Mouse (Mus musculus) splenic B cell, adult 2 months (primary cell): ENCODE results near the gene Tmem265.

Experiments
- DNase-seq: peaks from one replicate; pipeline ENCODE4 v3.0.0-alpha.2; 2011; ENCODE audit warnings: low read depth, low spot score
- H3K27me3 ChIP-seq: 2 replicates; pipeline ENCODE4 v1.6.1; 2012; ENCODE audit warnings: mild to moderate bottlenecking, low read length, moderate library complexity, mixed read lengths; ENCODE audit not compliant: control insufficient read depth, poor library complexity, insufficient read depth, severe bottlenecking
- H3K36me3 ChIP-seq: 2 replicates; pipeline ENCODE4 v1.6.1; 2012; ENCODE audit warnings: mild to moderate bottlenecking, low read length, moderate library complexity, mixed read lengths; ENCODE audit not compliant: control insufficient read depth, poor library complexity, insufficient read depth, severe bottlenecking

Gene Tmem265

DNA sequence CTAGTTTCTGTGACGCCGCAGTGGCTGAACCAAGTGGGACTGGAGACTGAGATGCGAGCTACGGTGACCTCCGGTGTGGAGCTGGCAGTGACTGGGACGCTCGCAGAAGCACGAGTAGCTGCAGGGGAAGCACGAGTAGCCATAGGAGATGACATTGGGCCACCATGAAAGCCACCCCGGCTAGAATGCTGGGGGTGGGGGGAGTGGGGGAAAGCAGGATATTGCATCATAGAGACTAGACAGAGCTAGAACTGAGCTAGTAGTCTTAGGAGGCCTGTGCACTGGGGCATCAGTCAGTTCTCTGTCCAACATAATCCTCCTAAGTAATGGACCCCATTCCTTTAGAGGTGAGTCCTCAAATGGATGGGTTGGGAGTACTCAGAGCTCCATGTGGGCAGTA lies 43.1 kb downstream of the Tmem265 start:
- Histone ChIP-seq H3K27me3 (no peaks in the 10 kb centered on the region), H3K36me3 (peaks cover 8% of the 10 kb centered on the region)
- DNase-seq, result no peak

DNA sequence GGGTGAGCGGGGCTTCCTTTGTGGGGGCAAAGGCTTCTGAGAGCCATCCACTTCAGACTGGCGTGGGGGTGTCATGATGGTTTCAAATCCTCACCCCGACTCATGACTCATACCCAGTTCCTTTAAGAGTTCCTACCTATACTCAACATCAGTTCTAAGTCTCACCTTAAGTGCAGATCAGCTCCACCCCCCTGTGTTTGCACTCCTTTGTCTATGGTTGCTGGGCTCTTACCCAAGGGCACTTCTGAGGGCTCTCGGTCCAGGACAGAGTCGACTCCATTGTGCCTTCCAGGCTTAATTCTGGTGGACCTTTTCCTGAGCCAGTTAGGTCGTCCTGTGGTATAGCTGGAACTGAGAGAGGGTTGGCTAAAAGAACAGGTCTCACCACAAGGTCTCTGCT lies 46.0 kb downstream of the Tmem265 start:
- Histone ChIP-seq H3K27me3 (no peaks in the 10 kb centered on the region), H3K36me3 (peaks cover 5% of the 10 kb centered on the region)
- no peak for DNase-seq

DNA sequence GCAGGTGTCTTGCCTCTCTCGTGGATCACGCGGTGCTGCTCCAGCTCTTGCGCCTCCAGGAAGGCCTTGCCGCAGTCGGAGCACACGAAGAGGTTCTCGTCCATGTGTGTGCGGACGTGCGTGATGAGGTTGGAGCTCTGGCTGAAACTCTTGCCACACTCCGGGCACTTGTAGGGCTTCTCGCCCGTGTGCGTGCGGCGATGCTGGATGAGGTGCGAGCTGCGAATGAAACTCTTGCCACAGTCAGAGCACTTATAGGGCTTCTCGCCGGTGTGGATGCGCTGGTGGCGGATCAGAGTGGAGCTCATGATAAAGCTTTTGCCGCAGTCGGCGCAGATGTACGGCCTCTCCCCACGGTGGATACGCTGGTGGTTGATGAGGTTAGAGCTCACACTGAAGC lies 49.8 kb downstream of the Tmem265 start:
- Histone ChIP-seq H3K27me3 (no peaks in the 10 kb centered on the region), H3K36me3 (no peaks in the 10 kb centered on the region)
- DNase-seq, result no peak

DNA sequence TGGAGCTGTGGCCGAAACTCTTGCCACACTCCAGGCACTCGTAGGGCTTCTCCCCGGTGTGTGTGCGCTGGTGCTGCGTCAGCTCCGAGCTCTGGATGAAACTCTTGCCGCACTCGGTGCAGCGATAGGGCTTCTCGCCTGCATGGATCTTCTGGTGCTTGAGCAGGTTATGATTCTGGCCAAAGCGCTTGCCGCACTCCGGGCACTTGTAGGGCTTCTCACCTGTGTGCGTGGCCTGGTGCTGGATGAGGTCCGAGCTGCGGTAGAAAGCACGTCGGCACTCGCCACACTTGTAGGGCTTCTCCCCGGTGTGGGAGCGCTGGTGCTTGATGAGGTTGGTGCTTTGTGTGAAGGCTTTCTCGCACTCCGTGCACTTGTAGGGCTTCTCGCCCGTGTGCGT lies 50.4 kb downstream of the Tmem265 start:
- Histone ChIP-seq H3K36me3 (no peaks in the 10 kb centered on the region), H3K27me3 (no peaks in the 10 kb centered on the region)
- no peak for DNase-seq

DNA sequence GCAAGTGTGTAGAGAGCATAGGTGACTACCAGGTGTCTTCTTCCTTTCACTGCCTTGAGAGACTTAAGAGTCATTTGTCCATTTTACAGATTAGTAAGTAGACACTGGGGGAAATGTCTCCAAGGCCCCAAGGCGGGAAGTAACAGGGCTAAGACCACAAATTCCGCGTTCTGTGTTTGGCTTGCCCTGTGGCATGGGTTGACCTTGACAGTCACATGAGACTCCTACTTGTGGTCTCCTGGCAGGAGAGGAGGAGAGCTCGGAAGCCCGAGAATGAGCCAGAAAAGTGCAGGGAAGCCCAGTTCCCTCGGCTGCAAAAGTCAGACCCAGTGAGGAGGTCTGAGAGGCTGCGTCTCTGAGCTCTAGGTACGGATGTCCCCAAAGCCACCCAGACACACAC lies 52.3 kb downstream of the Tmem265 start:
- H3K27me3 ChIP-seq, result no peaks in the 10 kb centered on the region
- no peak for DNase-seq
- no peaks in the 10 kb centered on the region for H3K36me3 ChIP-seq

DNA sequence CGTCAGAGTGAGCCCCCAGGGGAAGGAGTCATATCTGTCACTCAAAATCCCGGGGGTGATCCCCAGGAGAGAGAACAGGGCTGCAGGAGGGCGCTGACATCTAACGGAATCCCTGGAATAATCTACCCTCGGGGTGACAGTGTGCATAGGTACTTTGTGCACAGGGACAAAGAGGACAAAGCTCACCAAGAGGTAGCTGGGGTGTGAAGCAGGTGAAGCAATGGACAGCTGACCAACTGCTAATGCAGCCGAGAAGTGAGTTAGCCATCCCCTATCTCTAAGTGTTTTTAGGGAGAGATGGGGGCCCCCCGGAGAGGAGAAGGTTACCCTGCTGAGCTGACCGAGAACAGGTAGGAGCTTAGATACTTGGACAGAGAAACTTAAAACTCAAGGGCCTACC lies 52.9 kb downstream of the Tmem265 start:
- no peaks in the 10 kb centered on the region for H3K36me3 ChIP-seq
- no peak for DNase-seq
- no peaks in the 10 kb centered on the region for H3K27me3 ChIP-seq

DNA sequence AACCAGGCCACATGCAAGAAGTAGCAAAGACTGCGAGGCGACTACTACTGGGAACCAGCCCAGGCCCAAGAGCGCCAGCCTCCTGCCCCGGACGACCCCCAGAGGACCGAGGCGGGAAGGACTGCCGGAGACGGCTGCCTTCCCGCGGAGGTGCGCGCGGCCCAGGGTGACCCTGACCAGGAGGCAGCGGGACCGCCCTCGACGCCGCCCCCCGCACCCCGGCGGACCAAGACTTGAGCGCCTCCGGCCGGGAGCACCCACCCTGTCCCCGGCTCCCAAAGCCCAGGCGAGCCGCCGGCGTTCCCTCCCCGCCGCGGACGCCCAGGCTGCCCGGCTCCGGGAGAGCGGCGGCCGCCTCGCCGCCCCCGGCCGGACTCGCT lies 53.3 kb downstream of the Tmem265 start:
- DNase-seq, result peak; percentile 40
- Histone ChIP-seq H3K27me3 (no peaks in the 10 kb centered on the region), H3K36me3 (no peaks in the 10 kb centered on the region)

DNA sequence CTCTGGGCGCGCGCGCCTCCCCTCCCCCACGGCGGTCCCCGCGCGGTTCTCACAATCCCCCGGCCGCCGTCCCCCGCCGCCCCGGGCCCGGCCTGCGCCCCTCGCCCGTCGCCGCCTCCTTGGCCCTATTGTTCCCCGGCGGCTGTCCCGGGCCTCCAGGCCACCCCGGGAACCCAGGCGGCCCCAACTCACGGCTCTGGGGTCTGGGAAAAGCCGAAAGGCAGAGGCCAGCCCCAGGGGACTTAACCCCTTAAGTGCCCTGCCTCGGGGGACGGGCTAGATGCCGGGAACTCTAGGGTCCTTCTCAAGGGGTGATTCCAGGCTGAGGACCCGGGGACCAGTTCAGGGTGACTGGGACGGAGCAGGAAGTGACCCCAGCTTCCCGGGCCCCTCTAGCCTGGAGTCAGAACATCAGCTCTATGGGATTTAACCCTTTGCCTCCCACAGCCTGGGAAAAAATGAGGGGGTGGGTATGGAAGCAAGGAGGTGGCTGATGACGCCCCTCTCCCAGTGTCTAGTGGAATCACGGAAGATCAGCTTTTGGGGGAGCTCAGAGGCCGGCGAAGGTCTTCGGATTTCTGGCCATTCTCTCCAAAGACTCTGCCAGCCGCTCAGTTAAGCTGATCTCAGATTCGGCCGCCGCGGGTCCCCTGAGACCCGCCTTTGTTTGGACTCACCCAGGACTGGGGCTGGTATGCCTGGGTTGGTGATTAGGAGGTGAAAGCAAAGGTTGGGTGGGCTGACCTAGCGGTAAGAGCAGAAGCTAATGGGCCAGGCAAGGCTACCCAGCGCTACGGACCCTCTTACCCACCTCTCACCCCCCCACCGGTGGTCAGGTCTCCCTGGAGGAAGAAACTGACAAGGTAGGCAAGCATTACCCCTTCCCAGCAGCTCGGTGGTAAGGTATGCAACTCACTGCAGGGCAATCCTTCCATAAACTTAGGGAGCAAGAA lies 54.0 kb downstream of the Tmem265 start, which contains the start of gene Zfp629:
Zfp629 (minus strand) TSS at position 907 of the 953 bp plus-strand sequence.
- peak; percentile 37 for DNase-seq
- Histone ChIP-seq H3K27me3 (no peaks in the 10 kb centered on the region), H3K36me3 (no peaks in the 10 kb centered on the region)

DNA sequence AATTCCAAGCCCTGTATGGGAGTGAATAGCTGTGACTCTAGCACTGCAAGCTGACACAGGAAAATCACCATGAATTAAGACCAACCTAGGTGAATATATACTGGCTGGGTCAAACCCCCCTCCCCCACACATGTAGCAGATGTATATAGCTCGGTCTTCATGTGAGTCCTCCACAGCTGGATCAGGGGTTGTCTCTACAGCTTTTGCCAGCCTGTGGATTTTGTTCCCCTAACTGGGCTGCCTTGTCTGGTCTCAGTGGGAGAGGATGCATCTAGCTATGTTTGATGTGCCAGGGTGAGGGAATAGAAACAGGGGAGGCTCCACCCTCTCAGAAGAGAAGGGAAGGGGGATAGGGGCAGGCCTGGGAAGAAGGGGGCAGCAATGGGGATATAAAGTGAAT lies 55.1 kb downstream of the Tmem265 start:
- no peaks in the 10 kb centered on the region for H3K27me3 ChIP-seq
- H3K36me3 ChIP-seq, result no peaks in the 10 kb centered on the region
- DNase-seq, result no peak
